Mouse (Mus musculus): Measurements from ENCODE around the gene Gfod1.

The Gfod1 gene

GRCm38 (mm10) chr13:43228141-43228540, 75.8 kb downstream of the Gfod1 start:
- DNase-seq, result no peak

- no peak for DNase-seq
Measured at GRCm38 (mm10) chr13:43226041-43226440, 77.9 kb downstream of the Gfod1 start.

DNA sequence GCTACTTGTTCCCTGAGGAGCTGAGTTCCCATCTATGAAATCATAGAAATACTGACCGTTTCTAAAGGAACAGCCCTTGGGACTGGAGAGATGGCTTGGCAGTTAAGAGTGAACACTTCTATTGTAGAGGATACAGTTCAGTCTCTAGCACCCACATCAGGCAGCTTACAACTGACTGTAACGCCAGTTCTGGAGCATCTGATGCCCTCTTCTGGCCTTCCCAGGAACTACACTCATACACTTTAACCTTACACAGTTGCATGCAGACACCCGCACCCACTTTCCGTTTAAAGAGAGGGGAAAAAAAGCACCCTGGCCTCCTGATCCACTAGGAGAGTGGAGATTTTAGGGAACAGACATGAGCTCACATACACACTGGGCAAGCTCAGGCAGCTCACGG, 78.8 kb downstream of the Gfod1 start:
- no peak for DNase-seq

GRCm38 (mm10) chr13:43222084-43222483, 81.9 kb downstream of the Gfod1 start:
- no peak for DNase-seq

DNA sequence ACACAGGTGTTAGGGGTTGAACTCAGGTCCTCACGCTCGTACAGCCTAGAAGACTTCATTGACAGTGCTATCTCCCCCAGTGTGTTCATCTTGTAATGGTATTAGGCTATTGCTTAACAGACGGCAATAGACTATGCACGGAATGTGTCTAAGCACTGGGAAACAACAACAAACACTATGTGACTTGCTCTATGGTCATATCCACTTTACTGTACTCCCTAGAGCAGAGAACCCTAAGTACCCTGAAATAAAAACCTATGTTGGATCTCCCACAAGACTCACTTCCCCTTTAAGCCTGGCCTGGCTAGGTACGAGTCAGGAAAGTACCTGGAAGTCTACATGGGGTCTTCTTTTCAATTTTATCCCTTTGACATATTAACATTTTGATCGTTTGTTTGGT, 82.7 kb downstream of the Gfod1 start:
- no peak for DNase-seq

GRCm38 (mm10) chr13:43220635-43221034, 83.3 kb downstream of the Gfod1 start:
- DNase-seq, result no peak

DNA sequence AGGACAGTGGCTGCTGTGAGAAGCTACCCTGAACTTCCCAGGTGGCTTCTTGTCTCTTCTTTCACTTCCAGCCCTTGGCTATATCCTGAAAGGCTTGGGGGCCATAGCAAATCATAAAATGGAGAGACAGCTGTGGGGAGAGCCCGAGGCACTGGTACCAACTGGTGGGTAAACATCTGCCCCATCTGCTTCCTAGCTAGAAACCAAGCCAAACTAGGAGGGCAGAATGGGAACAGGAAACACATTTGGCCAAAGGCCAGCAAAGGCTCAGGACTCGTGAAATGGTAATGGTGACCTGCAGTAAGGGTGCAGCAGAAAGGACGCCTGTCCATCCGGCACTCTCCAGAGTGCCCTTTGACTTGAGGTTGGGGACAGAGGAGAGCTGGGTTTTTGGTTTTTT, 85.2 kb downstream of the Gfod1 start:
- DNase-seq, result no peak

DNA sequence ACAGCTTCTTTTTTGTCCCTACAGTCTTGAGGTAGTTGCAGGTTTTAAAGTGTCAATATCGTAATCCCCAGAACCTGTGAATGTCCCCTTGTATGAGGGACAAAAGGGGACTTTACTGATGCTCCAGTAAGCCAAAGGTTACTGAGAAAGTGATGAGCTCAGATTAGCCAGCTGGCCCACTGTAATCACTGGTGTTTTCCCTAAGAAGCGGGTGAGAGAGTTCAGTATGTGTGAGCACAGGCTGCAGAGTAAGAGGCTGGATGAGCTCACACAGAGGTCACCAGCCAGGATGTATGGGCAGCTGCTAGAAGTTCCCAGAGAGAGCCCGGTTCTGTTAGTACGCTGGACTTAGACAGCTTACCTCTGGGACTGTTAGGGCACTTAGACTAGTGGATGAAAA, 85.7 kb downstream of the Gfod1 start:
- DNase-seq, result no peak

DNA sequence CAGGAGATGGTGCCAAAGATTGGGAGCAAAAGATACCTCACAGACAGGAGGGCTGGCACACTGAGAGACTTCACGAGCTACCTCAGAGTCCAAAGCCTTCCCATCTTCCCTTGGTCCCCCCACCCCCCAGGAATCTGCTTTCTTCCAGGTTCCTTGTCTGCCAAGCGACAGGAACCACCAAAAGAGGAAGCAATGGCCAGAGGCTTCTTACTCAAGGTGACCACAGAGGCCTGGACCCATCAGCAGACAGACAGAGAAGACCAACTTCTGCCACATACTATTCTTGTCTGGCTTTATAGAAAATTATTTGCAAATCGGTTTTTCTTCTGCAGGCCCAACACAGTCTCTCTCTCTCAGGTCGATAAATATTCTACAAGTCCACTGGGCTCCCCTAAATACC, 86.3 kb downstream of the Gfod1 start:
- DNase-seq, result no peak

- no peak for DNase-seq
Measured at GRCm38 (mm10) chr13:43217059-43217458, 86.9 kb downstream of the Gfod1 start.

DNA sequence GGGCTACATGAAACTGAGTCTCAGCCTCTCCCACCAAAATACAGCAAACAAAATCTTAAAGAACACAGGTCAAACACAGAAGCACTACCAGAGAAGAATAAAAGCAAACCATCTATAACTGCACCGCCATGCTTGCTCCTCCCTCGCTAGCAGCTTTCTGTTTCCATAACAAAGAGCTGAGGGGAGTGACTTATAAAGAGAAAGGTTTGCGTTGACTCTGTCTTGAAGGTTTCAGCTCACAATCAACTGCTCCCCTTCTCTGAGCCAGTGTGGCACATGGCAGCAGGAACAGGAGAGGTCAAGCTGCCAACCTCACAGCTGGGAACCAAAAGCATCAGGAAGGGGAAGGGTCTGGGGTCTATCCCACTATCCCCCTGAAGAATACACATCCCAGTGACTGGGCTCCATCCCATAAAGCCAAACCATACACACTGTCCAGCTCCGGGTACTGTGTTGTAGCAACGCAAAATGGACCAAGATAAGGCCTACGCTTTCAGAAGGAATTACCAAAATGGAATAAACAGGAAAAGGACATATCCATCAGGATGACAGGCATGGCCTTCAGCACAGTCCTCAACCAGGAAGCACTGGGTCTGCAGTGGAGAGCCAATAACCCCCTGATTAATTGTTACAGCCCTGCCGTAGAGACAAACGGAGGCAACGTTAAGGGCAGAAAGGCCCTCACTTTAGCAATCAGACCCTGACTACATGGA, 87.8 kb downstream of the Gfod1 start:
- no peak for DNase-seq

DNA sequence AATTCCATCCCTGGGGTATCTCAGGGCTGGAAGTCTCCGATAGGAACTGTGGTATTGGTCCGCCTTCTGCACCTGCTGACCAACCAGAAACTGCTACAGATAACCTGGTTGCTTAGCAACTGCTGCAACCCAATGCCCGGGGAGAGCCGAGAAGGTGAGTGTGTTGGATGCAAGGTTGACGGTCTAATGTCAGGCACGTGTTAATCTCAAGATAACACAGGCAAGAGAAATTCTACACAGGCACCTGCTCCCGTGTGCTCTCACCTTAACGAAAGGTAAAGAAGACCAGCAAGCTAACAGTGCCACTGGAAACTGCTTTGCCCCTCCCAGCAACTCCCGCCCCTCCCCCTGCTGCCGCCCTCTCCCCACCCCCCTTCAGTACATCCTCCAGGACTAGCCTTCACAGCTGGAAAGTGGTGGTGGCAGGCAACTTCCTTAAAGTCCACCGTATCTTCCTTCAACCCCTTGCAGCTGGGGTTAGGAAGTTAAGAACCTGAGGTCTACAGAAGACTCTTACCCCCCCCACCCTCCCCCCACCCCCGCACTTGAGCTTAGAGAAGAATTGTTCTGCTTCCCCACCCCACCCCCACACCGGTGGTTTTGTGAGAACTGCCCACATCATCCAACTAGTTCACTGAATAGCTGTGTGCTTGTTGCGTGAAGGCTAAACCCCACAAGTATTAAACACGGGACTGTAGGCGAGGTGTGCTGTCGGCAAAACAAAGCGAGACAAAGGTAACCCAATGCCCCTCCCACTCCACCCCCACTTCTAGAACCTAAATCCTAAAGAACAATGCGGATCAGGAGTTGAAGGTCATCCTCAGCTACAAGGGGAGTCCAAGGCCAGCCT, 88.6 kb downstream of the Gfod1 start:
- peak in 1 of 2 experiments; percentile 35 for DNase-seq

DNA sequence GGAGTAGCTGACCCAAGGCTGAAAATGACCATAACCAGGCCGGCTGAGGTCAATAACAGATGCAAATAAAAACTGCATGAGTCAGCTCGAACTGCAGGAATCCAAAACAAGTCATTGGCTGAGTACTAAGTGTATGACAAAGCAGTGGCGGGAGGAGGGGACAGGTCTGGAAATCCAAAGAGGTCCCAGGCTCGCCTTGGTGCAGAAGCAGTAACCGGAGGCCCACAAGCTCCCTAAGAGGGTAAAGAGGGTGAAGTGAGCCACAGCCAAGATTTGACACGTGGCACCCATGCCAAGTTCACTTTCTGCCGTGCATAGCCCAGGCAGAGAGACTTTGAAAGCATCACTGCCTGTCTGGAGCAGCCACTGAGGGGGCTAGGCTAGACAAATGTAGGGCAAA, 91.6 kb downstream of the Gfod1 start:
- no peak for DNase-seq

DNA sequence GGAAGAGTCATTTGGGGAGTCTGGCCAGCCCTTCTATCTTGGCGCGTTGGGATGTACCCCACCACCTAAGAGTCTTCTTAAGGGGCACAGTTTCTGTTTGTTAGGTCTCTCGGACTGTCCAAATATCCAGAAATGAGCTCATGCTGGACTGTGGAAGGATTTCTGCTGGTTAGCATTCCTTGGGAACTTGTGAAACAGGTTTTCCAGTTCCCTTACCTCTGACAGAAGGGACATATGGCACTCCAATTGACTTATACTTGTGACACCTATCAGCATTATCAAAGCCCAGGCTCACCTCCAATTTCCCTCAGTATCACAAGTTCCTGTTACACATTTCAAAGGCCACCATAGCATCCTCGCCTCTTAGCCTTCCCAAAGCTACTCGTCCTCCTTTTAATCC, 93.0 kb downstream of the Gfod1 start:
- DNase-seq, result no peak

DNA sequence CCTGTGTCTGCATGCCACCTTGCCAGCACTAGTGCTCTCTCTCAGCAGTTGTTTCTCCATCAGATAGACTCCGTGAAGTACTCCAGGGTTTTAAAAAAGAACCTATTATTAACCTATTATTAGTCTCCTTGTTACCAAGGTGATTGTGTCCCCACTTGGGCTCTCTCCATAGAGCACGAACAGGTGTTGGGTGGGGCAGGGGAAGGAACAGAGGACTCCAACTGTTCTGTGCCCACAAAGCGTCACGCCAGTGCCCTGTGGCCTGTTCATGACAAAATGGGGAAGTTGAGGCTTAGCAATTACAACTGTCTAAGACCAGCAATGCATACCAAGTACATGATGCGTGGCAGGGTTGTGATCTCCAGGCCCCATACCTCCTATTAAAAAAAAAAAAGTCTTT, 94.4 kb downstream of the Gfod1 start:
- DNase-seq, result peak; percentile 48 to 60

DNA sequence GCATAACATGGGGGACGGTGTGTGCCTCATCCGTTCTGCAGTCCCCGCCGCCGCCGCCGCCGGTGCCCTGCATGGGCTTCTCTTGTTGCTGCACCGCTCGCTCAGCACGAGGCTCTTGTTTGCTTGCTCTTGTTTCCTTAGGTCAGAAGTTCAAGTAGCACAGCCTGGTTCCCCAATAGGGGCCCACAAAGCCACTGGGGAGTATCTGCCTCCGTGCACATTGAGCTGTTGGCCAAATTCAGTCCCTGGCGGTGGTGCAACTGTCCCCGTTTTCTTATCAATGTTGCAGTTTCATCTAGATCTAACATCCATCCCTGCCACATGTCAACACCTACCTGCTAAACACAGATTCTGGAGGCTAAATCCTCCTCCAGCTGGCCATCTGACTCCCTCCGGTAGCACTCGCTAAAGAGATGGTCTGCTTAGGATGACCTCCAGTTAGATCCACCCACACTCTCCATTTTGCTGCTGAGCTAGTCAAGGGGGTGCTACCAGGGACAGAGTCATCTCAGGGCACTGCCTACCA, 95.0 kb downstream of the Gfod1 start:
- DNase-seq, result no peak

DNA sequence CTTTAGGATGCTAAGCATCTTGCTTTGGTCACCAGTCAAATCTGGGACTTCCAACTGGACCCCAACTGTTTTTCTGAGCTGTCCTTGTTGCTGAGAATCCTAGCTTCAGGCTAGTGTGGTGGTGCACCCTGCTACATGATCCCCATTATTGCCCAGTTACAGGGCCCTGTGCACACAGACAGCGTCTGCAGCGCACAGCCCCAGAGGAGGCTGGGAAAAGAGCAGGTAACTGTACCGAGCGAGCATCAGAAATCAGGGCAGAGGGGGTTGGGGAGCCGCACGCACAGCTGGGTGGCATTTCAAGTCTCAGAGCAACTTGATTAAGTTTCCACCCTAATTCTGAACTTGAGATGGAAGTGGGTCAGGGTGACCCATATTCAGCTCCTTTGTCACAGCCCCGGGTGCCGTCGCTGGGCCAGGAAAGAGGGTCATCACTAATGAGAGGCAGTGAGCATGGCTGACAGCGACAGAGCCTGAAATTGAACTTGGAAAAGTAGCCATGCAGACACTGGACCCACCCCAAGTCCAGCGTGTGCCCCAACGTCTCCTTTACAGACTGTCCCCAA, 97.8 kb downstream of the Gfod1 start:
- DNase-seq, result no peak

GRCm38 (mm10) chr13:43203641-43204040, 100.3 kb downstream of the Gfod1 start:
- DNase-seq, result no peak

GRCm38 (mm10) chr13:43203234-43203633, 100.7 kb downstream of the Gfod1 start:
- DNase-seq, result no peak

GRCm38 (mm10) chr13:43202351-43202750, 101.6 kb downstream of the Gfod1 start:
- DNase-seq, result no peak

- peak in 1 of 2 experiments; percentile 47 for DNase-seq
Measured at GRCm38 (mm10) chr13:43201033-43201432, 102.9 kb downstream of the Gfod1 start.

- no peak for DNase-seq
Measured at GRCm38 (mm10) chr13:43200473-43200872, 103.5 kb downstream of the Gfod1 start.

- DNase-seq, result peak in 1 of 2 experiments; percentile 63
Measured at GRCm38 (mm10) chr13:43199749-43200148, 104.2 kb downstream of the Gfod1 start.

DNA sequence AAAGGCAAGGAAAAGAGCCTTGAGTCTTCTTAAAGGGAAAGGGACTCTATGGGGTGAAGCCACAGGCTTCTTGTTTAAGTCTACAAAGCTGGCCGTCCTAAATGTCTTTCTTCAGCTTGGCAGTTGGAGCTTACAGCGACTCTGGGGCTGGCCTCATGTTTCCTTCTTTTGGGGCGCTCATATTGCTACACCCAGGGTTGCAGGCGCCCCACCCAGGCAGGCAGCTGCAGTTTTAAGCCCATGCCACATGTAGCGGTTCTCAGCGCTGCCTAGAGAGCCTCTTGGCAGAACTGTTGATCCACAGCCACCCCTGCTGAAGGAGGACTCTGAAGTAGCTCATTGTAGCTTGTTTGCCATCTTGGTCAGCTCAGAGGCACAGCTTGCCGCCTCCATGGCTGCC, 104.7 kb downstream of the Gfod1 start:
- no peak for DNase-seq

Measured in spleen, adult 18-20 months (tissue).